In the genomic region with DNA sequence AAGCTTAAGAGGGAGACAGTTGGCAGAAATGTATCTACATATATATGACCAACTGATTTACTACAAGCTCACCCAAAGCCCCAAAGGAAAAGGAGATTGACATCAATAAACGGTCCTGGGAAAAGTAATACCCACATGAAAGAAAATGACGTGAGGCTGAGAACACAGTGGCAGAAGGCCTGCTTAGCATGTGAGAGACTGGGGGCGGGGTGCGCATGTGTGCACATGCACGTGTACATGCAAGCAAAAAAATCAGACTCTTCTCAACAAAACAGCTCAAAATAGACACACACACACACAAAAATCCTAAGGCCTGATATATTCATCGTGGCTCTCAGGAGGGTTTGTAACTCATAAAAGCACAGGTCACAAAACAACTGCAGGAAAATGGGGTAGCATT, we compare ENCODE assay signal across 29 mouse cellular contexts.
DNase-seq lines count a peak whose midpoint lies in the region; ATAC-seq lines count a peak whose summit lies in the region.
"Had no signal": no experiment of that assay in that cellular context is flagged by ENCODE, and none has a peak within 500 bp of the region (broad histone marks: within the 10 kb centered on the region; RNA-seq: fewer than 3 reads in every experiment).

No protein-coding gene starts in this region.

- no peaks in the 10 kb centered on the region for H3K9me3 ChIP-seq in forebrain, embryonic 14.5 days (replicated peaks; ENCODE audit: control insufficient read depth, low read length)
- no peaks in the 10 kb centered on the region for H3K9me3 ChIP-seq in forebrain, embryonic 12.5 days
- H3K9me3 ChIP-seq in intestine, embryonic 14.5 days (ENCODE audit: control insufficient read depth, low read length) = no peaks in the 10 kb centered on the region
- no peaks in the 10 kb centered on the region for H3K9me3 ChIP-seq in intestine, embryonic 16.5 days (ENCODE audit: control insufficient read depth, low read length)
- H3K9me3 ChIP-seq in midbrain, embryonic 16.5 days (replicated peaks; ENCODE audit: control insufficient read depth, low read length, poor library complexity, severe bottlenecking) = no peaks in the 10 kb centered on the region
- H3K9me3 ChIP-seq: embryonic facial prominence, embryonic 13.5 days; heart, embryonic 15.5 days; kidney, embryonic 15.5 days; limb, embryonic 15.5 days; megakaryocyte, embryonic 14.5 days; midbrain, embryonic 13.5 days; neural tube, embryonic 12.5 days had no signal

- 76% methylated on average over 6 of the region's 6 CpGs for WGBS in forebrain, embryonic 14.5 days
- WGBS in forebrain, embryonic 12.5 days = 80% methylated on average over 6 of the region's 6 CpGs
- WGBS in intestine, embryonic 14.5 days = 83% methylated on average over 6 of the region's 6 CpGs
- WGBS in intestine, embryonic 16.5 days = 82% methylated on average over 6 of the region's 6 CpGs
- 67% methylated on average over 6 of the region's 6 CpGs for WGBS in midbrain, embryonic 16.5 days

- no peak overlapping the region for H3K4me2 ChIP-seq in forebrain, embryonic 14.5 days (ENCODE audit: low read length)
- no peak overlapping the region for H3K4me2 ChIP-seq in forebrain, embryonic 12.5 days
- H3K4me2 ChIP-seq in intestine, embryonic 14.5 days (ENCODE audit: low read length) = no peak overlapping the region
- H3K4me2 ChIP-seq in intestine, embryonic 16.5 days (ENCODE audit: low read depth, low read length) = no peak overlapping the region
- H3K4me2 ChIP-seq in midbrain, embryonic 16.5 days (ENCODE audit: low read length) = no peak overlapping the region
- H3K4me2 ChIP-seq: embryonic facial prominence, embryonic 13.5 days; heart, embryonic 15.5 days; hindbrain, embryonic 14.5 days; kidney, embryonic 15.5 days; limb, embryonic 15.5 days; lung, embryonic 14.5 days; midbrain, embryonic 13.5 days; neural tube, embryonic 12.5 days had no signal

- no peaks in the 10 kb centered on the region for H3K27me3 ChIP-seq in forebrain, embryonic 14.5 days (replicated peaks; ENCODE audit: control insufficient read depth, insufficient read depth, low read length)
- H3K27me3 ChIP-seq in forebrain, embryonic 12.5 days = no peaks in the 10 kb centered on the region
- no peaks in the 10 kb centered on the region for H3K27me3 ChIP-seq in intestine, embryonic 14.5 days (replicated peaks; ENCODE audit: control insufficient read depth, insufficient read depth, low read length)
- no peaks in the 10 kb centered on the region for H3K27me3 ChIP-seq in intestine, embryonic 16.5 days (replicated peaks; ENCODE audit: control insufficient read depth, insufficient read depth, low read length)
- H3K27me3 ChIP-seq in midbrain, embryonic 16.5 days (ENCODE audit: control insufficient read depth, insufficient read depth, low read depth, low read length) = no peaks in the 10 kb centered on the region
- H3K27me3 ChIP-seq: embryonic facial prominence, embryonic 13.5 days; heart, embryonic 15.5 days; kidney, embryonic 15.5 days; limb, embryonic 15.5 days; megakaryocyte, embryonic 14.5 days; midbrain, embryonic 13.5 days; neural tube, embryonic 12.5 days had no signal

- peaks cover 5% of the 10 kb centered on the region; the same call in 1 of the 2 replicates for H3K4me1 ChIP-seq in forebrain, embryonic 14.5 days (ENCODE audit: control insufficient read depth, insufficient read depth, low read length)
- peaks cover 14% of the 10 kb centered on the region for H3K4me1 ChIP-seq in forebrain, embryonic 12.5 days
- H3K4me1 ChIP-seq in intestine, embryonic 14.5 days (replicated peaks; ENCODE audit: control insufficient read depth, insufficient read depth, low read length) = peaks cover 11% of the 10 kb centered on the region; the same call in 1 of the 2 replicates
- H3K4me1 ChIP-seq in intestine, embryonic 16.5 days (ENCODE audit: control insufficient read depth, insufficient read depth, low read length) = peaks cover 14% of the 10 kb centered on the region
- peaks cover 3% of the 10 kb centered on the region for H3K4me1 ChIP-seq in midbrain, embryonic 16.5 days (ENCODE audit: control insufficient read depth, insufficient read depth, low read length)

- peak; percentile 49 for DNase-seq in forebrain, embryonic 14.5 days (ENCODE audit: low spot score)
- DNase-seq in intestine, embryonic 14.5 days (ENCODE audit: low spot score) = peak; percentile 45
- peak; percentile 46 for DNase-seq in thymus, postnatal 4 days
- DNase-seq in thymus, postnatal 10 days (ENCODE audit: low spot score in 2 of 2) = no peak
- DNase-seq: adrenal gland, postnatal 10 days; cerebellum, adult 2 months; cerebellum, postnatal 25 days; heart, postnatal 4 days; kidney, postnatal 36 days; layer of hippocampus, adult 9-11 months; left cerebral cortex, postnatal 4 days; lung, embryonic 14.5 days; lung, postnatal 36 days; right cerebral cortex, postnatal 25 days had no signal

- no peak overlapping the region for H3K9ac ChIP-seq in forebrain, embryonic 14.5 days (ENCODE audit: low read length)
- no peak overlapping the region for H3K9ac ChIP-seq in forebrain, embryonic 12.5 days
- H3K9ac ChIP-seq in intestine, embryonic 14.5 days (ENCODE audit: low read length) = no peak overlapping the region
- no peak overlapping the region for H3K9ac ChIP-seq in intestine, embryonic 16.5 days (ENCODE audit: low read depth, low read length)
- no peak overlapping the region for H3K9ac ChIP-seq in midbrain, embryonic 16.5 days (ENCODE audit: low read depth, low read length)
- H3K9ac ChIP-seq: embryonic facial prominence, embryonic 13.5 days; heart, embryonic 15.5 days; hindbrain, embryonic 14.5 days; kidney, embryonic 15.5 days; limb, embryonic 15.5 days; liver, embryonic 14.5 days; lung, embryonic 14.5 days; midbrain, embryonic 13.5 days; neural tube, embryonic 12.5 days had no signal

- ATAC-seq in forebrain, embryonic 14.5 days = peak; percentile 51; the same call in 1 of the 2 replicates
- ATAC-seq in forebrain, embryonic 12.5 days (ENCODE audit: low FRiP score) = no peak
- no peak for ATAC-seq in intestine, embryonic 14.5 days (replicated peaks; ENCODE audit: low FRiP score, low TSS enrichment, low read depth)
- no peak for ATAC-seq in intestine, embryonic 16.5 days
- ATAC-seq in midbrain, embryonic 16.5 days = no peak
- ATAC-seq: activated CD4-positive, CD25-positive, alpha-beta regulatory T cell, adult 4 months; intestine, postnatal 0 days; midbrain, embryonic 13.5 days had no signal

- H3K4me3 ChIP-seq in forebrain, embryonic 14.5 days (ENCODE audit: low read depth, low read length) = no peak overlapping the region
- H3K4me3 ChIP-seq in forebrain, embryonic 12.5 days (replicated peaks) = no peak overlapping the region
- H3K4me3 ChIP-seq in intestine, embryonic 14.5 days (ENCODE audit: low read depth, low read length) = no peak overlapping the region
- no peak overlapping the region for H3K4me3 ChIP-seq in intestine, embryonic 16.5 days (ENCODE audit: low read length)
- no peak overlapping the region for H3K4me3 ChIP-seq in midbrain, embryonic 16.5 days (ENCODE audit: low read depth, low read length)
- H3K4me3 ChIP-seq: embryonic facial prominence, embryonic 13.5 days; erythroblast, embryonic 14.5 days; heart, embryonic 15.5 days; kidney, embryonic 15.5 days; limb, embryonic 15.5 days; megakaryocyte, embryonic 14.5 days; midbrain, embryonic 13.5 days; neural tube, embryonic 12.5 days had no signal

- no peaks in the 10 kb centered on the region for H3K36me3 ChIP-seq in forebrain, embryonic 14.5 days (ENCODE audit: control insufficient read depth, insufficient read depth, low read length)
- no peaks in the 10 kb centered on the region for H3K36me3 ChIP-seq in forebrain, embryonic 12.5 days (replicated peaks)
- no peaks in the 10 kb centered on the region for H3K36me3 ChIP-seq in intestine, embryonic 14.5 days (ENCODE audit: control insufficient read depth, insufficient read depth, low read length)
- H3K36me3 ChIP-seq in intestine, embryonic 16.5 days (ENCODE audit: control insufficient read depth, insufficient read depth, low read length) = no peaks in the 10 kb centered on the region
- H3K36me3 ChIP-seq in midbrain, embryonic 16.5 days (ENCODE audit: control insufficient read depth, insufficient read depth, low read length) = no peaks in the 10 kb centered on the region
- H3K36me3 ChIP-seq: embryonic facial prominence, embryonic 13.5 days; heart, embryonic 15.5 days; kidney, embryonic 15.5 days; limb, embryonic 15.5 days; midbrain, embryonic 13.5 days; neural tube, embryonic 12.5 days had no signal

- H3K27ac ChIP-seq in forebrain, embryonic 14.5 days (ENCODE audit: low read depth, low read length) = no peak overlapping the region
- H3K27ac ChIP-seq in forebrain, embryonic 12.5 days = no peak overlapping the region
- no peak overlapping the region for H3K27ac ChIP-seq in intestine, embryonic 14.5 days (ENCODE audit: low read depth)
- no peak overlapping the region for H3K27ac ChIP-seq in intestine, embryonic 16.5 days (ENCODE audit: low read length)
- H3K27ac ChIP-seq in midbrain, embryonic 16.5 days (ENCODE audit: low read length) = no peak overlapping the region
- H3K27ac ChIP-seq: embryonic facial prominence, embryonic 13.5 days; heart, embryonic 15.5 days; hindbrain, embryonic 14.5 days; kidney, embryonic 15.5 days; limb, embryonic 15.5 days; liver, embryonic 14.5 days; midbrain, embryonic 13.5 days; neural tube, embryonic 12.5 days had no signal

Comparison
In these comparisons a context has a peak if more than half of its experiments do, and no peak if none do; other contexts are left out.
1. DNase-seq: peak in forebrain, embryonic 14.5 days (single experiment), intestine, embryonic 14.5 days (single experiment) and thymus, postnatal 4 days (single experiment); none in thymus, postnatal 10 days (0 of 2).